Mouse (Mus musculus) lung, embryonic 15.5 days (tissue): Measurements from ENCODE around the gene 4931422A03Rik. TPM values are rescaled to one million over a fixed set of nuclear protein-coding genes. Genes with fewer than 3 reads are reported as not detected.
"Not testable (repeated sequence)": the region's sequence is repeated elsewhere in the genome, so short reads cannot be mapped to it uniquely, and the experiment has no call there.

Experiments used
- ATAC-seq: fragments of 200-750 bp; cut with Nextera tagmentation; 2 replicates; pipeline ENCODE4 v1.8.0; 2017; ENCODE audit warnings: moderate number of reproducible peaks, borderline replicate concordance; ENCODE audit not compliant: low FRiP score, low TSS enrichment; ENCODE audit errors: extremely low read depth
- H3K27ac ChIP-seq: fragments of 300-500 bp; sonication (generic); 2 replicates; pipeline ENCODE4 v1.5.1; 2015; ENCODE audit warnings: moderate library complexity, mild to moderate bottlenecking, inconsistent platforms
- H3K27me3 ChIP-seq: fragments of 300-500 bp; sonication (generic); 2 replicates; pipeline ENCODE4 v1.6.1; 2015; ENCODE audit warnings: inconsistent platforms
- H3K36me3 ChIP-seq: fragments of 300-500 bp; sonication (generic); 2 replicates; pipeline ENCODE4 v1.6.1; 2015; ENCODE audit warnings: inconsistent platforms
- H3K4me1 ChIP-seq: fragments of 300-500 bp; sonication (generic); 2 replicates; pipeline ENCODE4 v1.6.1; 2015; ENCODE audit warnings: inconsistent platforms
- H3K4me2 ChIP-seq: fragments of 300-500 bp; sonication (generic); 2 replicates; pipeline ENCODE4 v1.6.1; 2015; ENCODE audit warnings: inconsistent platforms, mild to moderate bottlenecking, moderate library complexity
- H3K4me3 ChIP-seq: fragments of 300-500 bp; sonication (generic); 2 replicates; pipeline ENCODE4 v1.5.1; 2015; ENCODE audit warnings: mild to moderate bottlenecking, inconsistent platforms
- H3K9ac ChIP-seq: fragments of 300-500 bp; sonication (generic); 2 replicates; pipeline ENCODE4 v1.6.1; 2015; ENCODE audit warnings: inconsistent platforms
- H3K9me3 ChIP-seq: fragments of 300-500 bp; sonication (generic); 2 replicates; pipeline ENCODE4 v1.6.1; 2016; ENCODE audit warnings: inconsistent platforms
- WGBS: fragments of 180-500 bp; shearing (Covaris S2); methylation state at CpG from one replicate; pipeline ENCODE4 v1.1.7; 2015; 5-methylcytosine and 5-hydroxymethylcytosine counted together
- polyA plus RNA-seq: library from polyadenylated mRNA; unstranded; fragments of >200 nt; fragmentation: Nextera tagmentation; extraction: Ambion mirVana; gene quantifications from 2 replicates; pipeline ENCODE4 v1.2.1, GENCODE M21; 2015

Gene 4931422A03Rik
- 2.6 and 2.8 TPM in 2 replicates for polyA plus RNA-seq

- ATAC-seq: peak; percentile 68
- peak within 1 kb of the TSS; percentile 98 for H3K9ac ChIP-seq
- WGBS: under 1% methylated on average over 31 of the region's 32 CpGs
These were observed at the start of gene 4931422A03Rik for GRCm38 (mm10) chr2:104028139-104028723. Gene 4931422A03Rik (minus strand): TSS chr2:104028361.

GRCm38 (mm10) chr2:104069704-104070185 lies 41.6 kb upstream of the 4931422A03Rik start, which contains the start of gene Cd59b:
Gene Cd59b (plus strand): TSS chr2:104069849.
- H3K4me3 ChIP-seq: peak within 1 kb of the TSS; percentile 48
- H3K36me3 ChIP-seq: no peaks in the 10 kb centered on the region
- peak within 1 kb of the TSS; percentile 60 for H3K4me2 ChIP-seq
- ATAC-seq: peak; percentile 93
- peaks cover 3% of the 10 kb centered on the region; the same call in 1 of the 2 replicates for H3K4me1 ChIP-seq
- H3K9me3 ChIP-seq: no peaks in the 10 kb centered on the region; the same call in 1 of the 2 replicates
- no peak within 1 kb of the TSS for H3K27ac ChIP-seq
- peak within 1 kb of the TSS; percentile 31 for H3K9ac ChIP-seq
- no peaks in the 10 kb centered on the region for H3K27me3 ChIP-seq
- WGBS: 4% methylated on average over 13 of the region's 13 CpGs

More at GRCm38 (mm10) chr2:104028139-104028723, at the start of gene 4931422A03Rik:
- Histone ChIP-seq H3K4me2 (peak within 1 kb of the TSS; percentile 71), H3K27me3 (no peaks in the 10 kb centered on the region), H3K27ac (peak within 1 kb of the TSS; percentile 74), H3K9me3 (no peaks in the 10 kb centered on the region), H3K36me3 (peaks cover 5% of the 10 kb centered on the region; the same call in 1 of the 2 replicates), H3K4me3 (peak within 1 kb of the TSS; percentile 97), H3K4me1 (peaks cover 19% of the 10 kb centered on the region)

- 73% methylated on average over 7 of the region's 7 CpGs for WGBS
- not testable (repeated sequence) for H3K9ac ChIP-seq, H3K4me3 ChIP-seq, H3K9me3 ChIP-seq, H3K27me3 ChIP-seq, H3K27ac ChIP-seq, H3K4me1 ChIP-seq, ATAC-seq, H3K36me3 ChIP-seq, H3K4me2 ChIP-seq
These were observed 40.3 kb upstream of the 4931422A03Rik start, which contains the start of gene Gm10799 for GRCm38 (mm10) chr2:104068450-104068849. Gene Gm10799 (minus strand): TSS chr2:104068550.

GRCm38 (mm10) chr2:104065526-104065925 lies 37.4 kb upstream of the 4931422A03Rik start, which contains the start of gene Gm10912:
Gene Gm10912 (plus strand): TSS chr2:104065826.
- 88% methylated on average over 6 of the region's 6 CpGs for WGBS
- H3K4me2 ChIP-seq, H3K4me1 ChIP-seq, H3K9ac ChIP-seq, H3K27ac ChIP-seq, H3K4me3 ChIP-seq, H3K27me3 ChIP-seq, ATAC-seq, H3K9me3 ChIP-seq: not testable (repeated sequence)
- peaks cover 15% of the 10 kb centered on the region; the same call in 1 of the 2 replicates for H3K36me3 ChIP-seq

- Histone ChIP-seq H3K4me2 (no peak overlapping the region), H3K4me1 (no peaks in the 10 kb centered on the region), H3K9me3 (no peaks in the 10 kb centered on the region), H3K9ac (no peak overlapping the region), H3K27ac (no peak overlapping the region), H3K36me3 (peaks cover 15% of the 10 kb centered on the region; the same call in 1 of the 2 replicates), H3K27me3 (no peaks in the 10 kb centered on the region), H3K4me3 (no peak overlapping the region)
- 81% methylated on average over 2 of the region's 2 CpGs for WGBS
- ATAC-seq: no peak
These were observed 36.0 kb upstream of the 4931422A03Rik start for GRCm38 (mm10) chr2:104064152-104064551.

GRCm38 (mm10) chr2:104062665-104063064 lies 34.5 kb upstream of the 4931422A03Rik start:
- ATAC-seq: no peak
- Histone ChIP-seq H3K9ac (no peak overlapping the region), H3K27me3 (no peaks in the 10 kb centered on the region), H3K36me3 (peaks cover 15% of the 10 kb centered on the region; the same call in 1 of the 2 replicates), H3K4me3 (no peak overlapping the region), H3K27ac (no peak overlapping the region), H3K4me1 (no peaks in the 10 kb centered on the region), H3K4me2 (no peak overlapping the region), H3K9me3 (no peaks in the 10 kb centered on the region)

- Histone ChIP-seq H3K4me1 (no peaks in the 10 kb centered on the region), H3K4me3 (no peak overlapping the region), H3K9me3 (no peaks in the 10 kb centered on the region), H3K36me3 (peaks cover 15% of the 10 kb centered on the region; the same call in 1 of the 2 replicates), H3K27me3 (no peaks in the 10 kb centered on the region), H3K4me2 (no peak overlapping the region), H3K9ac (no peak overlapping the region), H3K27ac (no peak overlapping the region)
- 94% methylated on average over 6 of the region's 6 CpGs for WGBS
- ATAC-seq: no peak
These were observed 32.8 kb upstream of the 4931422A03Rik start for GRCm38 (mm10) chr2:104060996-104061395.

GRCm38 (mm10) chr2:104059786-104060185 lies 31.6 kb upstream of the 4931422A03Rik start:
- no peaks in the 10 kb centered on the region for H3K9me3 ChIP-seq
- H3K27me3 ChIP-seq: no peaks in the 10 kb centered on the region
- H3K27ac ChIP-seq: no peak overlapping the region
- peaks cover 22% of the 10 kb centered on the region; the same call in 1 of the 2 replicates for H3K36me3 ChIP-seq
- H3K4me1 ChIP-seq: no peaks in the 10 kb centered on the region
- WGBS: 54% methylated on average over 10 of the region's 10 CpGs
- no peak overlapping the region for H3K9ac ChIP-seq
- H3K4me2 ChIP-seq: no peak overlapping the region
- ATAC-seq: no peak
- no peak overlapping the region for H3K4me3 ChIP-seq

- Histone ChIP-seq H3K9me3 (no peaks in the 10 kb centered on the region), H3K27ac (no peak overlapping the region), H3K9ac (no peak overlapping the region), H3K4me1 (no peaks in the 10 kb centered on the region), H3K36me3 (peaks cover 30% of the 10 kb centered on the region; the same call in 1 of the 2 replicates), H3K27me3 (no peaks in the 10 kb centered on the region), H3K4me2 (no peak overlapping the region), H3K4me3 (no peak overlapping the region)
- WGBS: 91% methylated on average over 4 of the region's 4 CpGs
- ATAC-seq: no peak
These were observed 30.8 kb upstream of the 4931422A03Rik start for GRCm38 (mm10) chr2:104058954-104059353.

GRCm38 (mm10) chr2:104058381-104058780 lies 30.2 kb upstream of the 4931422A03Rik start:
- H3K27me3 ChIP-seq: no peaks in the 10 kb centered on the region
- H3K27ac ChIP-seq: no peak overlapping the region
- H3K9ac ChIP-seq: no peak overlapping the region
- no peak overlapping the region for H3K4me3 ChIP-seq
- 77% methylated on average over 1 of the region's 1 CpGs for WGBS
- ATAC-seq: no peak
- H3K4me2 ChIP-seq: no peak overlapping the region
- no peaks in the 10 kb centered on the region for H3K9me3 ChIP-seq
- no peaks in the 10 kb centered on the region for H3K4me1 ChIP-seq
- H3K36me3 ChIP-seq: peaks cover 34% of the 10 kb centered on the region; the same call in 1 of the 2 replicates

GRCm38 (mm10) chr2:104044479-104045080 lies 16.4 kb upstream of the 4931422A03Rik start:
- Histone ChIP-seq H3K27ac (peak overlapping the region; percentile 31; the same call in 1 of the 2 replicates), H3K27me3 (no peaks in the 10 kb centered on the region), H3K9me3 (no peaks in the 10 kb centered on the region), H3K9ac (no peak overlapping the region), H3K4me1 (no peaks in the 10 kb centered on the region), H3K4me2 (no peak overlapping the region), H3K4me3 (no peak overlapping the region), H3K36me3 (peaks cover 19% of the 10 kb centered on the region)
- ATAC-seq: peak; percentile 35; the same call in 1 of the 2 replicates
- 47% methylated on average over 1 of the region's 1 CpGs for WGBS
